Mouse (Mus musculus) cortical plate, adult 2 months (tissue): ENCODE measurements around the gene Nacc2.

Source experiments
- CTCF ChIP-seq: fragments of 200-500 bp; IDR thresholded peaks from 2 replicates; pipeline ENCODE4 v1.5.1; 2011; ENCODE audit warnings: mild to moderate bottlenecking, control low read depth, low read length; ENCODE audit not compliant: insufficient read depth; ENCODE audit errors: extremely low read depth
- POLR2A ChIP-seq: fragments of 200-500 bp; IDR thresholded peaks from 2 replicates; pipeline ENCODE4 v1.6.1; 2011; ENCODE audit warnings: mild to moderate bottlenecking, low read length, control low read depth; ENCODE audit not compliant: insufficient read depth; ENCODE audit errors: extremely low read depth

- TF ChIP-seq POLR2A (no peak), CTCF (no peak)
Measured at GRCm38 (mm10) chr2:26061018-26061666, 61.9 kb downstream of the Nacc2 start.
